Comparison of ENCODE assay signal across 23 mouse cellular contexts in genomic region chrX:52155408-52155953, GRCm38 (mm10). TPM values are rescaled to one million over a fixed set of nuclear protein-coding genes. Genes with fewer than 3 reads are reported as not detected.
DNase-seq lines count a peak whose midpoint lies in the region; ATAC-seq lines count a peak whose summit lies in the region.
"Had no signal": no experiment of that assay in that cellular context is flagged by ENCODE, and none has a peak within 500 bp of the region (broad histone marks: within the 10 kb centered on the region; RNA-seq: fewer than 3 reads in every experiment).

No protein-coding gene starts in this region.

- H3K27me3 ChIP-seq in kidney, embryonic 15.5 days, result peaks cover 4% of the 10 kb centered on the region; the same call in 1 of the 2 replicates
- no peaks in the 10 kb centered on the region for H3K27me3 ChIP-seq in liver, embryonic 13.5 days
- no peaks in the 10 kb centered on the region for H3K27me3 ChIP-seq in hindbrain, embryonic 11.5 days (ENCODE audit: control insufficient read depth, insufficient read depth, low read length)
- H3K27me3 ChIP-seq: forebrain, embryonic 15.5 days; heart, embryonic 12.5 days; hindbrain, embryonic 12.5 days; limb, embryonic 12.5 days had no signal

- H3K27ac ChIP-seq in kidney, embryonic 15.5 days, result 0 out of 2 replicates have a peak overlapping the region, but pooled peaks have one; percentile 2
- no peak overlapping the region for H3K27ac ChIP-seq in liver, embryonic 13.5 days
- H3K27ac ChIP-seq in hindbrain, embryonic 11.5 days (ENCODE audit: low read depth, low read length), result no peak overlapping the region
- H3K27ac ChIP-seq: embryonic facial prominence, embryonic 10.5 days; forebrain, embryonic 15.5 days; hindbrain, embryonic 12.5 days; layer of hippocampus, adult 2 months; limb, embryonic 12.5 days had no signal

- no peak for DNase-seq in kidney, postnatal 10 days
- DNase-seq in A20 (ENCODE audit: low read depth, low spot score) (peak; percentile 5), MEL-GATA-1-ER (ENCODE audit: extremely low read depth, low read depth) (peak; percentile 44)
- no peak for DNase-seq in liver, embryonic 13.5 days
- DNase-seq in hindbrain, embryonic 11.5 days (ENCODE audit: low spot score), result no peak
- DNase-seq in left cerebral cortex, adult 11 months (ENCODE audit: low spot score), result no peak
- DNase-seq: adrenal gland, adult 2 months; B cell, adult 2 months; cerebellum, adult 11 months; cerebellum, adult 9-11 months; heart, adult 18-20 months; heart, postnatal 14 days; lung, adult 18-20 months; midbrain, embryonic 14.5 days; right cerebral cortex, postnatal 14 days; spleen, adult 18-20 months had no signal

- 82% methylated on average over 7 of the region's 7 CpGs for WGBS in kidney, embryonic 15.5 days
- 65% methylated on average over 7 of the region's 7 CpGs for WGBS in liver, embryonic 13.5 days (ENCODE audit: insufficient replicate concordance)
- 91% methylated on average over 6 of the region's 7 CpGs for WGBS in hindbrain, embryonic 11.5 days

- H3K36me3 ChIP-seq in kidney, embryonic 15.5 days, result no peaks in the 10 kb centered on the region
- no peaks in the 10 kb centered on the region for H3K36me3 ChIP-seq in liver, embryonic 13.5 days
- no peaks in the 10 kb centered on the region for H3K36me3 ChIP-seq in hindbrain, embryonic 11.5 days (ENCODE audit: control insufficient read depth, insufficient read depth, low read length)
- H3K36me3 ChIP-seq: embryonic facial prominence, embryonic 10.5 days; forebrain, embryonic 15.5 days; heart, embryonic 12.5 days; hindbrain, embryonic 12.5 days; limb, embryonic 12.5 days had no signal

- no peak overlapping the region for H3K4me2 ChIP-seq in kidney, embryonic 15.5 days
- H3K4me2 ChIP-seq in liver, embryonic 13.5 days, result 0 out of 2 replicates have a peak overlapping the region, but pooled peaks have one; percentile 24
- no peak overlapping the region for H3K4me2 ChIP-seq in hindbrain, embryonic 11.5 days (replicated peaks; ENCODE audit: low read depth, low read length)
- H3K4me2 ChIP-seq: forebrain, embryonic 15.5 days; heart, embryonic 12.5 days; hindbrain, embryonic 12.5 days; limb, embryonic 12.5 days had no signal

- no peak overlapping the region for H3K4me3 ChIP-seq in kidney, embryonic 15.5 days (replicated peaks)
- H3K4me3 ChIP-seq in liver, embryonic 13.5 days (replicated peaks), result no peak overlapping the region
- H3K4me3 ChIP-seq in hindbrain, embryonic 11.5 days (ENCODE audit: low read depth, low read length), result no peak overlapping the region
- H3K4me3 ChIP-seq: embryonic facial prominence, embryonic 10.5 days; forebrain, embryonic 15.5 days; heart, embryonic 12.5 days; hindbrain, embryonic 12.5 days; layer of hippocampus, adult 2 months; limb, embryonic 12.5 days had no signal

- H3K9ac ChIP-seq in kidney, embryonic 15.5 days, result no peak overlapping the region
- no peak overlapping the region for H3K9ac ChIP-seq in liver, embryonic 13.5 days
- no peak overlapping the region for H3K9ac ChIP-seq in hindbrain, embryonic 11.5 days (ENCODE audit: low read depth, low read length)
- H3K9ac ChIP-seq: forebrain, embryonic 15.5 days; heart, embryonic 12.5 days; hindbrain, embryonic 12.5 days; limb, embryonic 12.5 days had no signal

- H3K9me3 ChIP-seq in kidney, embryonic 15.5 days (replicated peaks), result no peaks in the 10 kb centered on the region
- no peaks in the 10 kb centered on the region for H3K9me3 ChIP-seq in liver, embryonic 13.5 days (replicated peaks)
- no peaks in the 10 kb centered on the region for H3K9me3 ChIP-seq in hindbrain, embryonic 11.5 days (ENCODE audit: control insufficient read depth, low read length)
- H3K9me3 ChIP-seq: embryonic facial prominence, embryonic 10.5 days; forebrain, embryonic 15.5 days; heart, embryonic 12.5 days; hindbrain, embryonic 12.5 days; limb, embryonic 12.5 days had no signal

- ATAC-seq in kidney, embryonic 15.5 days (replicated peaks; ENCODE audit: low FRiP score), result no peak
- no peak for ATAC-seq in liver, embryonic 13.5 days (ENCODE audit: low read depth)
- no peak for ATAC-seq in hindbrain, embryonic 11.5 days (ENCODE audit: low FRiP score)
- ATAC-seq: forebrain, embryonic 15.5 days had no signal

- no peaks in the 10 kb centered on the region for H3K4me1 ChIP-seq in kidney, embryonic 15.5 days
- H3K4me1 ChIP-seq in liver, embryonic 13.5 days (replicated peaks), result peaks cover 36% of the 10 kb centered on the region
- H3K4me1 ChIP-seq in hindbrain, embryonic 11.5 days (replicated peaks; ENCODE audit: control insufficient read depth, insufficient read depth, low read length), result no peaks in the 10 kb centered on the region
- H3K4me1 ChIP-seq: hindbrain, embryonic 12.5 days; limb, embryonic 12.5 days had no signal

RNA-seq across cellular contexts. Expression of gene Gpc4, which starts 9.6 kb away (rescaled TPM):
- 71.2 and 77.5 TPM in 2 replicates for polyA plus RNA-seq in kidney, embryonic 15.5 days (2015; fragmentation: Nextera tagmentation; extraction: Ambion mirVana)
- 5.1 and 5.9 TPM in 2 replicates for polyA plus RNA-seq in liver, embryonic 13.5 days (2015; fragmentation: Nextera tagmentation; extraction: Ambion mirVana)
- polyA plus RNA-seq in hindbrain, embryonic 11.5 days (2014; fragmentation: Nextera tagmentation; extraction: Ambion mirVana), result 17.2 and 19.9 TPM in 2 replicates

Comparison
In these comparisons a context has a peak if more than half of its experiments do, and no peak if none do; other contexts are left out.
1. DNase-seq: peak in A20 (single experiment) and MEL-GATA-1-ER (single experiment); none in kidney, postnatal 10 days (single experiment), liver, embryonic 13.5 days (single experiment), hindbrain, embryonic 11.5 days (single experiment) and left cerebral cortex, adult 11 months (single experiment).